Mouse (Mus musculus): ENCODE data around the gene Shc1.

DNA sequence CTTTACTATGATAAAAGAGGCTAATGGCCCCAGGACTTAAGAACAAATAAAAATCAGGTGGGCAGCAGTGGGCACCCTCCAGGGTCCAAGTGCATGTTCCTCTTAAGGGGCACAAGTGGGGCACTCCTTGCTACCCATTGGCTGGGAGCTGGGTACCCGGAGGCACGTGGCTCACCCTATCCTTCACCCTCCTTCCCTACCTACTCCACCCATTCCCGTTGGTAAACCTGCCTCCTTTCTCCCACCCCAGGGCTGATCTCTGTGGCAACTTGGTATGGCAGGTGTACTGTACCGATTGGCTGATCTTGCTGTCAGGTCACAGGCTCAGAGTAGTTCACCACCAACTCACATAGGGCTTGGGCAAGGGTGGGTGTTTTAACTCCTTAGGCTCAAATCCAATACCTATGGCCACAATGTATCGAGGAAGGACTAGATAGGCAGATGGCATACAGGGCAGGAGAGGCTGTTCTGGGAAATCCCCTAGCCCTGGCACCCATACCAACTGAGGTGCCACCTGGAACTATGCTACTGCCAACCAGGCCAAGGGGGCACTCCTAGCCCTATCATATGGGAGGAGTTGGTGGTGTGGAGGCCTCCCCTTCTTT is 34.5 kb upstream of the Shc1 start:
- TF ChIP-seq CTCF (IDR thresholded peaks at IDR 0.05; ENCODE audit: control insufficient read depth, insufficient read depth, insufficient read length) (no peak), CEBPB (IDR thresholded peaks at IDR 0.05; ENCODE audit: low read depth) (no peak), MAX (IDR thresholded peaks at IDR 0.05) (no peak), MYOD1 (IDR thresholded peaks at IDR 0.05; ENCODE audit: control insufficient read depth, insufficient read length, low read depth) (no peak)
